Mouse (Mus musculus) leukemia stem cell, adult 10-12 weeks (primary cell): ENCODE data around the gene Sv2b. TPM values are rescaled to one million over a fixed set of nuclear protein-coding genes. Genes with fewer than 3 reads are reported as not detected.

ENCODE experiments used
- polyA plus RNA-seq: library from polyadenylated mRNA; stranded (reverse); fragments of >175 nt; gene quantifications from 2 replicates; pipeline ENCODE4 v1.2.3, GENCODE M21; 2012; ENCODE audit warnings: low replicate concordance

Gene Sv2b
- polyA plus RNA-seq: not detected in 2 replicates

DNA sequence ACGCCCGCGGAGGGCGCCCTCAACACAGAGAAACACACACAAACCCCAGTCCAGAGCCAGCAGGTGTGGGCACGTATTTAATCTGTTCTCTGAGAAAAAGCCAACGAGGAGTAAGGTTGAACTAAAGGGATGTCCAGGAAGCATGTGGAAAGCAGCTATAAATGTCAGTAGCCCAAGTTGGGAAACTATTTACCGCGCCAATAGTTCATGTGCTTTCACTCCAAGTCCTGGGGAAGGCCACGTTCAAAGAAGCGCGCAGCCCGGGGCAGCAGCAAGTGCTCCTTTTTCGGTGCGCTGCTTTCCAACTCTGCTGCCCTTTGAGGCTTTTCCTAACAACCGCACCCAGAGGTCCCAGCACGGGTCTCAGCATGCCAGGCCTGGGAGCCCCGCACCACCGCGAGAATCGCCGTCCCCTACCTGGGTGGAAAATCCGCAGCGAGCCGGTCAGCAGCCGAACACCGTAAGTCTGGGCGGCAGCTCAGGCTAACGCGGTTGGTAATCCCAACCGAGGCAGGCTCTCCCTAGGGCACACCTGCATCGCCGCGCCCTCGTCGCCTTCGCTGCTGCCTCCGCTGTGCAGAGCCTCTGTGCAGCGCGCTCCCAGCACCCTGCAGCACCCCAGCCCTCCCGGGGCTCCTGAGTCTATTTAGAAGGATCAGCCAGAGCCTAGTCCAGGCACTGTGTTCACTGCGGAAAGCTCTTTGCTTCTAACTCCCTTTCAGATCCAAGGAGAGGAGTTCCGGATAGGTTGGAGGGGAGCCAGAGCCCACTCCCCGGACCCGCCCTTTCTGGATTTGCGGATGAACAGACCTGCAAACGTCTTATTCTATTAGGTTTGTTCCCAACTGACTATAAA lies at the start of gene Sv2b:
Gene Sv2b (minus strand): TSS at position 806 of the 856 bp plus-strand sequence.

Other genes starting within 250 kb of the Sv2b start
- 4.6 and 20.0 TPM in 2 replicates for gene Akap13, start 146.3 kb upstream of the Sv2b start, polyA plus RNA-seq